In the genomic region with DNA sequence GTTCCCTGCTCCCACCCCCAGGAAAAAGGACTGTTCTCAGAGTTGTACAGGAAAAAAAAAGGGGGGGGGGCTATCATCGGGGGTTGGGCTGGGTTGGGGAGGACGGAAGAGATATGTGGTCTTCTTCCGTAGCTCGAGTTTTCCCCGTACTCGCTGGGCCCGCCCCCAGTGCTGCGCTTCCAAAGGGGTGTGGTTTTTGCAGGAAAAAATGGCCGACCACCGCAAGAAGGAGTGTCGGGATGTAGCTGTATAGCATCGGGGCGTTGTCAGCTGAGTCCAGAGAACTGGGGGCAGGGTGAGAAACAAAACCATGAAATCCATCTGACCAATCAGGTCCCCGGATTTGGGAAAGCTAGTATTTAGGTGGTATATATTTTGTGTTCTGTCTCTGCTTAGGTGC, we compare ENCODE assay signal across 8 mouse cellular contexts. TPM values are rescaled to one million over a fixed set of nuclear protein-coding genes. Genes with fewer than 3 reads are reported as not detected.
DNase-seq lines count a peak whose midpoint lies in the region; ATAC-seq and TF ChIP-seq lines count a peak whose summit lies in the region.

No protein-coding gene starts in this region.

- 37% methylated on average over 14 of the region's 14 CpGs for WGBS in hindbrain, postnatal 0 days

- H3K9ac ChIP-seq in hindbrain, postnatal 0 days (replicated peaks; ENCODE audit: low read length), result peak overlapping the region; percentile 72

- no peaks in the 10 kb centered on the region for H3K27me3 ChIP-seq in hindbrain, postnatal 0 days (ENCODE audit: insufficient read depth, low read length)

- H3K9me3 ChIP-seq in hindbrain, postnatal 0 days (ENCODE audit: low read length), result no peaks in the 10 kb centered on the region

- peak; percentile 91 for ATAC-seq in hindbrain, postnatal 0 days

- no peaks in the 10 kb centered on the region for H3K4me1 ChIP-seq in hindbrain, postnatal 0 days (ENCODE audit: insufficient read depth, low read length)

- no peak for TF ChIP-seq CTCF in hindbrain, postnatal 0 days (IDR thresholded peaks at IDR 0.05; ENCODE audit: low read depth)

- peak overlapping the region; percentile 53 for H3K4me2 ChIP-seq in hindbrain, postnatal 0 days (ENCODE audit: low read depth, low read length)

- H3K36me3 ChIP-seq in hindbrain, postnatal 0 days (ENCODE audit: insufficient read depth, low read length), result no peaks in the 10 kb centered on the region

- peak; percentile 18 to 34 for DNase-seq in adrenal gland, adult 18-20 months (ENCODE audit: low spot score in 2 of 2)
- DNase-seq in cerebellum, postnatal 4 days (ENCODE audit: low spot score in 2 of 2), result peak; percentile 35 to 57
- DNase-seq in gastrocnemius, postnatal 10 days, result peak; percentile 65
- DNase-seq in hindbrain, postnatal 0 days (ENCODE audit: low spot score), result peak; percentile 83
- peak; percentile 40 to 54 for DNase-seq in left cerebral cortex, adult 18-20 months (ENCODE audit: low spot score in 2 of 2)
- peak; percentile 43 for DNase-seq in lung, postnatal 25 days (ENCODE audit: low spot score)
- DNase-seq in retina, postnatal 1 day, result peak; percentile 79
- no peak for DNase-seq in spleen, postnatal 14 days (ENCODE audit: low spot score in 2 of 2)

- peak overlapping the region; percentile 93 for H3K27ac ChIP-seq in hindbrain, postnatal 0 days

- peak overlapping the region; percentile 49 for H3K4me3 ChIP-seq in hindbrain, postnatal 0 days (ENCODE audit: low read length)

RNA-seq across cellular contexts. Expression of gene Armcx1, which starts 0.8 kb away (rescaled TPM):
- total RNA-seq in adrenal gland, adult 18-20 months (2021), result 10 to 100 TPM; 14.9 to 16.2 TPM
- total RNA-seq in gastrocnemius, postnatal 10 days (2021), result 10 to 100 TPM in 1 of 2 experiments, 1 to 10 TPM in 1; 9.4 to 12.7 TPM
- total RNA-seq in hindbrain, postnatal 0 days (2014; rRNA removed), result 29.9 and 36.0 TPM in 2 replicates
- 67.1 and 72.7 TPM in 2 replicates for polyA plus RNA-seq in hindbrain, postnatal 0 days (2015; fragmentation: Nextera tagmentation; extraction: Ambion mirVana)
- total RNA-seq in left cerebral cortex, adult 18-20 months (2021), result 10 to 100 TPM; 69.4 to 76.9 TPM

RNA-seq across cellular contexts. Expression of gene Armcx4, which starts 32.2 kb away (rescaled TPM):
- total RNA-seq in adrenal gland, adult 18-20 months (2021), result 10 to 100 TPM in 1 of 2 experiments, 1 to 10 TPM in 1; 6.6 to 12.5 TPM
- 10 to 100 TPM; 25.4 to 29.8 TPM for total RNA-seq in gastrocnemius, postnatal 10 days (2021)
- total RNA-seq in hindbrain, postnatal 0 days (2014; rRNA removed), result 12.8 and 12.9 TPM in 2 replicates
- polyA plus RNA-seq in hindbrain, postnatal 0 days (2015; fragmentation: Nextera tagmentation; extraction: Ambion mirVana), result 5.6 and 6.0 TPM in 2 replicates
- 10 to 100 TPM; 36.1 to 38.8 TPM for total RNA-seq in left cerebral cortex, adult 18-20 months (2021)

RNA-seq across cellular contexts. Expression of gene Armcx6, which starts 32.7 kb away (rescaled TPM):
- 1 to 10 TPM; 6.0 to 8.8 TPM for total RNA-seq in adrenal gland, adult 18-20 months (2021)
- total RNA-seq in gastrocnemius, postnatal 10 days (2021), result 10 to 100 TPM; 11.2 to 12.7 TPM
- total RNA-seq in hindbrain, postnatal 0 days (2014; rRNA removed), result 21.9 and 26.9 TPM in 2 replicates
- polyA plus RNA-seq in hindbrain, postnatal 0 days (2015; fragmentation: Nextera tagmentation; extraction: Ambion mirVana), result 47.4 and 47.5 TPM in 2 replicates
- 1 to 10 TPM; 5.9 to 7.3 TPM for total RNA-seq in left cerebral cortex, adult 18-20 months (2021)

RNA-seq across cellular contexts. Expression of gene Armcx3, which starts 37.9 kb away (rescaled TPM):
- 10 to 100 TPM; 49.9 to 53.5 TPM for total RNA-seq in adrenal gland, adult 18-20 months (2021)
- total RNA-seq in gastrocnemius, postnatal 10 days (2021), result 10 to 100 TPM; 49.8 to 54.3 TPM
- total RNA-seq in hindbrain, postnatal 0 days (2014; rRNA removed), result 43.5 and 51.3 TPM in 2 replicates
- 91.7 and 93.4 TPM in 2 replicates for polyA plus RNA-seq in hindbrain, postnatal 0 days (2015; fragmentation: Nextera tagmentation; extraction: Ambion mirVana)
- 10 to 100 TPM; 70.4 to 79.8 TPM for total RNA-seq in left cerebral cortex, adult 18-20 months (2021)

Comparison
In these comparisons a context has a peak if more than half of its experiments do, and no peak if none do; other contexts are left out.
1. DNase-seq: peak in adrenal gland, adult 18-20 months (2 of 2), cerebellum, postnatal 4 days (2 of 2), gastrocnemius, postnatal 10 days (single experiment), hindbrain, postnatal 0 days (single experiment), left cerebral cortex, adult 18-20 months (2 of 2), lung, postnatal 25 days (single experiment) and retina, postnatal 1 day (single experiment); none in spleen, postnatal 14 days (0 of 2).